ENCODE assay signal across 8 mouse cellular contexts in the genomic region with DNA sequence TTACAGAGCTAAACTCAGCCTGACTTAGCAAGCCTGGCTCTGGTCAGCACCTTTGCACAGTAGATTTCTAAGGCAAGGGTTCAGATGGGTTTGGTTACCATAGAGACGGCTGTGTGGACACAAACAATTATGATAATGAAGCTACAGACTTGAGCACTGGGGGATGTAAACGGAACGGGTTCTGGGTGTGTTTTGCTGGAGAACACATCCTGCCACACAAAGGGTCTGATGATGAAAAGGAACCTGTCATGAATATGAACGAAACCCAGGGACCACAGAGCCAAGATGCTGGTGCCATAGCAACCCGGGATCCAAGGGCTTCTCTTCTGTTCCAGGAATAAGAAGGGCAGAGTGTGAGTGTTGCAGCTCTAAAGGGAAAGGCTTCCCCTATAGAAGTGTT. TPM values are rescaled to one million over a fixed set of nuclear protein-coding genes. Genes with fewer than 3 reads are reported as not detected.
DNase-seq lines count a peak whose midpoint lies in the region; ATAC-seq and TF ChIP-seq lines count a peak whose summit lies in the region.

A gene (plus strand): TSS at position 177 of the 400 bp plus-strand sequence.

- 66% methylated on average over 5 of the region's 5 CpGs for WGBS in heart, embryonic 14.5 days
- WGBS in forebrain, embryonic 13.5 days = 26% methylated on average over 5 of the region's 5 CpGs
- 67% methylated on average over 5 of the region's 5 CpGs for WGBS in liver, embryonic 16.5 days (ENCODE audit: insufficient replicate concordance)

- peak within 1 kb of the TSS; percentile 83 for H3K4me2 ChIP-seq in heart, embryonic 14.5 days (ENCODE audit: low read length)
- peak within 1 kb of the TSS; percentile 74 for H3K4me2 ChIP-seq in forebrain, embryonic 13.5 days
- peak within 1 kb of the TSS; percentile 81 for H3K4me2 ChIP-seq in liver, embryonic 16.5 days (ENCODE audit: low read depth, low read length)

- intact Hi-C loops in heart, postnatal 36 days (cut with DNase I) = no loop called here

- H3K4me1 ChIP-seq in heart, embryonic 14.5 days (ENCODE audit: control insufficient read depth in 2 of 2, insufficient read depth in 2 of 2, low read length in 2 of 2) = peaks cover 6 to 7% of the 10 kb centered on the region in 2 experiments
- peaks cover 2 to 4% of the 10 kb centered on the region in 2 experiments; a peak in 2 of 4 replicates for H3K4me1 ChIP-seq in ES-E14 (ENCODE audit: control insufficient read depth in 2 of 2, insufficient read depth in 2 of 2, low read length in 2 of 2, poor library complexity in 1 of 2)
- H3K4me1 ChIP-seq in forebrain, embryonic 13.5 days = peaks cover 23% of the 10 kb centered on the region
- peaks cover 12% of the 10 kb centered on the region for H3K4me1 ChIP-seq in liver, embryonic 16.5 days (ENCODE audit: control insufficient read depth, low read depth, low read length)

- no peak for ATAC-seq in heart, embryonic 14.5 days (ENCODE audit: insufficient number of reproducible peaks, insufficient read depth, low FRiP score, low read depth)
- peak; percentile 65 for ATAC-seq in forebrain, embryonic 13.5 days
- no peak for ATAC-seq in liver, embryonic 16.5 days (ENCODE audit: low read depth)

- no peaks in the 10 kb centered on the region for H3K9me3 ChIP-seq in heart, embryonic 14.5 days (ENCODE audit: control insufficient read depth, low read length)
- H3K9me3 ChIP-seq in ES-E14 (ENCODE audit: control insufficient read depth, insufficient read depth, low read depth, low read length) = no peaks in the 10 kb centered on the region
- no peaks in the 10 kb centered on the region for H3K9me3 ChIP-seq in forebrain, embryonic 13.5 days (replicated peaks)
- H3K9me3 ChIP-seq in liver, embryonic 16.5 days (replicated peaks; ENCODE audit: control insufficient read depth, low read length) = no peaks in the 10 kb centered on the region

- in situ Hi-C loops in ES-E14 (cut with MboI; ENCODE audit: low sequenced_read_pairs in 2 of 2, unreplicated experiment in 2 of 2) = loop anchor here in 1 of 2 experiments (25.0 kb wide), 1 partner anchor 205 kb away; no protein-coding TSS in a partner anchor

- peak within 1 kb of the TSS; percentile 78 to 90 for H3K4me3 ChIP-seq in heart, embryonic 14.5 days (ENCODE audit: control insufficient read depth in 1 of 2, insufficient read depth in 1 of 2, low read depth in 1 of 2, low read length in 2 of 2)
- peak within 1 kb of the TSS; percentile 75 to 90 for H3K4me3 ChIP-seq in ES-E14 (ENCODE audit: insufficient read depth in 1 of 2, low read depth in 1 of 2, low read length in 2 of 2, poor library complexity in 1 of 2, severe bottlenecking in 1 of 2)
- H3K4me3 ChIP-seq in forebrain, embryonic 13.5 days = peak within 1 kb of the TSS; percentile 69
- H3K4me3 ChIP-seq in liver, embryonic 16.5 days (ENCODE audit: low read depth, low read length) = peak within 1 kb of the TSS; percentile 75

- H3K27me3 ChIP-seq in heart, embryonic 14.5 days (ENCODE audit: control insufficient read depth, insufficient read depth, low read length) = no peaks in the 10 kb centered on the region
- no peaks in the 10 kb centered on the region for H3K27me3 ChIP-seq in forebrain, embryonic 13.5 days
- no peaks in the 10 kb centered on the region for H3K27me3 ChIP-seq in liver, embryonic 16.5 days (ENCODE audit: control insufficient read depth, insufficient read depth, low read depth, low read length)

- no peak for DNase-seq in heart, postnatal 36 days
- DNase-seq in ES-E14 (ENCODE audit: low read depth, low spot score) = no peak
- no peak for DNase-seq in adrenal gland, adult 8-10 months
- no peak for DNase-seq in urinary bladder, adult 18-20 months (ENCODE audit: low spot score in 2 of 2)
- no peak for DNase-seq in right cerebral cortex, postnatal 4 days

- peaks cover 18% of the 10 kb centered on the region for H3K36me3 ChIP-seq in heart, embryonic 14.5 days (ENCODE audit: control insufficient read depth, insufficient read depth, low read length)
- peaks cover 10% of the 10 kb centered on the region for H3K36me3 ChIP-seq in ES-E14 (ENCODE audit: control insufficient read depth, insufficient read depth, low read length, poor library complexity, severe bottlenecking)
- H3K36me3 ChIP-seq in forebrain, embryonic 13.5 days (ENCODE audit: poor library complexity, severe bottlenecking) = peaks cover 16% of the 10 kb centered on the region
- no peaks in the 10 kb centered on the region for H3K36me3 ChIP-seq in liver, embryonic 16.5 days (ENCODE audit: control insufficient read depth, insufficient read depth)

- H3K27ac ChIP-seq in heart, embryonic 14.5 days (replicated peaks in 1 of 2; ENCODE audit: control insufficient read depth in 1 of 2, insufficient read depth in 1 of 2, low read depth in 2 of 2, low read length in 2 of 2) = peak within 1 kb of the TSS; percentile 83 to 89
- no peak within 1 kb of the TSS for H3K27ac ChIP-seq in ES-E14 (ENCODE audit: insufficient read depth, low read depth, low read length, poor library complexity, severe bottlenecking)
- peak within 1 kb of the TSS; percentile 78 for H3K27ac ChIP-seq in forebrain, embryonic 13.5 days
- H3K27ac ChIP-seq in liver, embryonic 16.5 days (ENCODE audit: low read length) = peak within 1 kb of the TSS; percentile 22; the same call in 1 of the 2 replicates

- peak within 1 kb of the TSS; percentile 87 for H3K9ac ChIP-seq in heart, embryonic 14.5 days (ENCODE audit: low read length)
- H3K9ac ChIP-seq in ES-E14 (ENCODE audit: insufficient read depth, low read depth, low read length, poor library complexity, severe bottlenecking) = peak within 1 kb of the TSS; percentile 61; the same call in 1 of the 2 replicates
- peak within 1 kb of the TSS; percentile 86 for H3K9ac ChIP-seq in forebrain, embryonic 13.5 days
- H3K9ac ChIP-seq in liver, embryonic 16.5 days (ENCODE audit: low read depth, low read length) = peak within 1 kb of the TSS; percentile 74

TF ChIP-seq in ES-E14, 5 proteins besides CTCF, POLR2A, EP300 and RAD21:
- TF ChIP-seq CHD2 (IDR thresholded peaks at IDR 0.05; ENCODE audit: low read depth, low read length) (no peak), ZNF384 (IDR thresholded peaks at IDR 0.05; ENCODE audit: low read depth, low read length) (no peak), ZC3H11A (IDR thresholded peaks at IDR 0.05; ENCODE audit: borderline replicate concordance, low read depth, low read length) (no peak)

RNA-seq across cellular contexts. Expression of the gene that starts here (rescaled TPM):
- 3.2 and 5.7 TPM in 2 replicates for polyA plus RNA-seq in heart, embryonic 14.5 days (2014; fragmentation: Nextera tagmentation; extraction: Ambion mirVana)
- total RNA-seq in heart, postnatal 36 days (2021) = 1 to 10 TPM; 1.6 to 2.4 TPM
- 10.5 and 11.1 TPM in 2 replicates for total RNA-seq in ES-E14 (2012; rRNA removed)
- polyA plus RNA-seq in forebrain, embryonic 13.5 days (2015; fragmentation: Nextera tagmentation; extraction: Ambion mirVana) = 6.7 and 10.9 TPM in 2 replicates
- 1.8 and 2.5 TPM in 2 replicates for polyA plus RNA-seq in liver, embryonic 16.5 days (2015; fragmentation: Nextera tagmentation; extraction: Ambion mirVana)
- total RNA-seq in adrenal gland, adult 8-10 months (2022) = 1 to 10 TPM; 3.9 to 8.1 (median 4.9) TPM
